Mouse (Mus musculus) midbrain, embryonic 14.5 days (tissue): ENCODE data around the gene Hist1h2ad. TPM values are rescaled to one million over a fixed set of nuclear protein-coding genes. Genes with fewer than 3 reads are reported as not detected.
"Not testable (repeated sequence)": the region's sequence is repeated elsewhere in the genome, so short reads cannot be mapped to it uniquely, and the experiment has no call there.

Source experiments
- ATAC-seq: fragments of 200-750 bp; cut with Nextera tagmentation; 2 replicates; pipeline ENCODE4 v1.8.0; 2017; ENCODE audit warnings: moderate number of reproducible peaks, moderate library complexity; ENCODE audit not compliant: low FRiP score, low TSS enrichment
- DNase-seq: peaks from one replicate; pipeline ENCODE4 v3.0.0-alpha.2; 2015
- H3K27ac ChIP-seq: fragments of 300-500 bp; sonication (generic); replicated peaks from 2 replicates; pipeline ENCODE4 v1.5.1; 2014; ENCODE audit warnings: mild to moderate bottlenecking, low read depth, low read length, moderate library complexity
- H3K27me3 ChIP-seq: fragments of 300-500 bp; sonication (generic); 2 replicates; pipeline ENCODE4 v1.6.1; 2014; ENCODE audit warnings: low read length, control low read depth, mixed read lengths; ENCODE audit not compliant: control insufficient read depth, insufficient read depth
- H3K36me3 ChIP-seq: fragments of 300-500 bp; sonication (generic); 2 replicates; pipeline ENCODE4 v1.6.1; 2014; ENCODE audit warnings: low read length, control low read depth; ENCODE audit not compliant: control insufficient read depth, insufficient read depth
- H3K4me1 ChIP-seq: fragments of 300-500 bp; sonication (generic); 2 replicates; pipeline ENCODE4 v1.6.1; 2014; ENCODE audit warnings: mild to moderate bottlenecking, antibody characterized with exemption, low read length, control low read depth; ENCODE audit not compliant: control insufficient read depth, insufficient read depth
- H3K4me2 ChIP-seq: fragments of 300-500 bp; sonication (generic); 2 replicates; pipeline ENCODE4 v1.6.1; 2014; ENCODE audit warnings: mild to moderate bottlenecking, low read length, moderate library complexity
- H3K4me3 ChIP-seq: fragments of 300-500 bp; sonication (generic); replicated peaks from 2 replicates; pipeline ENCODE4 v1.5.1; 2014; ENCODE audit warnings: low read depth, low read length
- H3K9ac ChIP-seq: fragments of 300-500 bp; sonication (generic); replicated peaks from 2 replicates; pipeline ENCODE4 v1.6.1; 2014; ENCODE audit warnings: mild to moderate bottlenecking, low read length, moderate library complexity
- H3K9me3 ChIP-seq: fragments of 300-500 bp; sonication (generic); 2 replicates; pipeline ENCODE4 v1.6.1; 2016; ENCODE audit warnings: low read length, control low read depth, mixed read lengths; ENCODE audit not compliant: control insufficient read depth
- WGBS: fragments of 180-500 bp; shearing (Covaris S2); extraction: QIAGEN DNeasy Blood & Tissue Kit; methylation state at CpG from one replicate; pipeline ENCODE4 v1.1.7; 2014; 5-methylcytosine and 5-hydroxymethylcytosine counted together
- polyA plus RNA-seq: library from polyadenylated mRNA; unstranded; fragments of >200 nt; fragmentation: Nextera tagmentation; extraction: Ambion mirVana; gene quantifications from 2 replicates; pipeline ENCODE4 v1.2.1, GENCODE M21; 2014

Hist1h2ad gene
- polyA plus RNA-seq, 1 experiment from 2014 or later = 2.1 TPM

DNA sequence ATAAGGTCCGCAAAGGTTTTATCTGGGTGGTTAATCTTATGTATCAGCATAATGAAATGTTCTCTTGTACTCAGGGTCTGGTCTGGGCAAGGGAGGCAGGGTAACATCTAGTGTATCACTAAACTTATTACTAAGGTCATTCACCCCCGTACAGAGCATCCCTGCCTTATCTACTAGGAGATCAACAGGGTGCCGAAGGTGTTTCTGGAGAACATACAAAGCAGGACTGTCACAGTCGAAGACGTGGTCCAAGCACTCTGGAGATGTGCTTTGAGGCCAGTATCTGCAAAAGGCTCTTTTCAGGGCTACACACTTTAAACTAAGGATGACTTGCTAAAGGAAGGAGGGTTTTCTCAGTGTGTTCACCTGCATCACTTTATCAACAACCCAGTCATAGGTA, 27.5 kb upstream of the Hist1h2ad start:
- Histone ChIP-seq H3K4me1 (peaks cover 7% of the 10 kb centered on the region), H3K9me3 (no peaks in the 10 kb centered on the region), H3K9ac (no peak overlapping the region), H3K27ac (no peak overlapping the region), H3K4me2 (no peak overlapping the region), H3K36me3 (no peaks in the 10 kb centered on the region), H3K27me3 (no peaks in the 10 kb centered on the region), H3K4me3 (no peak overlapping the region)
- DNase-seq = no peak
- ATAC-seq = no peak
- 79% methylated on average over 5 of the region's 5 CpGs for whole genome bisulfite sequencing

GRCm38 (mm10) chr13:23550761-23551145, 23.4 kb upstream of the Hist1h2ad start:
- Histone ChIP-seq H3K4me1 (peaks cover 18% of the 10 kb centered on the region), H3K4me2 (peak overlapping the region; percentile 59), H3K4me3 (peak overlapping the region; percentile 36), H3K9me3 (no peaks in the 10 kb centered on the region), H3K9ac (peak overlapping the region; percentile 51), H3K27ac (peak overlapping the region; percentile 83), H3K36me3 (no peaks in the 10 kb centered on the region), H3K27me3 (no peaks in the 10 kb centered on the region)
- DNase-seq = no peak
- 7% methylated on average over 3 of the region's 3 CpGs for WGBS
- ATAC-seq = no peak

GRCm38 (mm10) chr13:23551146-23551834, 22.9 kb upstream of the Hist1h2ad start, which contains the start of gene Hist1h4f:
Gene Hist1h4f (minus strand): TSS chr13:23551648.
- not testable (repeated sequence) for H3K36me3 ChIP-seq, H3K9me3 ChIP-seq, H3K27me3 ChIP-seq
- WGBS = under 1% methylated on average over 47 of the region's 47 CpGs
- peak; percentile 95 for DNase-seq
- Histone ChIP-seq H3K4me2 (peak within 1 kb of the TSS; percentile 59), H3K27ac (peak within 1 kb of the TSS; percentile 83), H3K4me1 (peaks cover 18% of the 10 kb centered on the region), H3K9ac (peak within 1 kb of the TSS; percentile 51), H3K4me3 (peak within 1 kb of the TSS; percentile 36)
- peak; percentile 89 for ATAC-seq

- Histone ChIP-seq H3K36me3 (no peaks in the 10 kb centered on the region), H3K4me1 (peaks cover 21% of the 10 kb centered on the region), H3K27me3 (no peaks in the 10 kb centered on the region), H3K4me3 (peak overlapping the region; percentile 36), H3K9me3 (no peaks in the 10 kb centered on the region), H3K9ac (no peak overlapping the region), H3K27ac (peak overlapping the region; percentile 83), H3K4me2 (peak overlapping the region; percentile 59)
- WGBS = 55% methylated on average over 8 of the region's 8 CpGs
- ATAC-seq = no peak
- no peak for DNase-seq
Observed at GRCm38 (mm10) chr13:23551931-23552914, 22.0 kb upstream of the Hist1h2ad start.

DNA sequence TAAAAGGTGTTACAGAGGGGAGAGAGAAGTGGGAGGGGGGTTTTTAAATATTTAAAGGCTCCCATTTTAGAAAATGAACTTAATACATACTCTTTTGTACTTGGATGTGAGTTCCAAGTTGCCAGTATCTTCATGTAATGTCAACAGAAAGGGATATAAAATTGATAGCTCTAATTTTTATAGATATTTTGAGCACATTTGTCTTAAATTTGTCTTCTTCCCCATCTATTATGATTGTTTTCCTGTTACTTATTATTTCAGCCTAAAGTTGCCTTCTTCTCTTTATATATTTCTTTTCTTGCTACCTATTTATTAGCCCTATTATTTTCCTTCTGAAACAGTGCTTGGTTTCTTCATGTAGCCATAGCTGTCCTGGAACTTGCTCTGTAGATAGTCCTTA, 21.2 kb upstream of the Hist1h2ad start, which contains the start of gene Hist1h1d:
Hist1h1d (plus strand) TSS at position 301 of the 400 bp plus-strand sequence.
- H3K4me1 ChIP-seq = peaks cover 21% of the 10 kb centered on the region
- no peaks in the 10 kb centered on the region for H3K9me3 ChIP-seq
- H3K9ac ChIP-seq = no peak within 1 kb of the TSS
- H3K27ac ChIP-seq = no peak within 1 kb of the TSS
- no peaks in the 10 kb centered on the region for H3K27me3 ChIP-seq
- DNase-seq = no peak
- no peak for ATAC-seq
- H3K4me2 ChIP-seq = peak within 1 kb of the TSS; percentile 91
- H3K4me3 ChIP-seq = no peak within 1 kb of the TSS
- H3K36me3 ChIP-seq = no peaks in the 10 kb centered on the region

DNA sequence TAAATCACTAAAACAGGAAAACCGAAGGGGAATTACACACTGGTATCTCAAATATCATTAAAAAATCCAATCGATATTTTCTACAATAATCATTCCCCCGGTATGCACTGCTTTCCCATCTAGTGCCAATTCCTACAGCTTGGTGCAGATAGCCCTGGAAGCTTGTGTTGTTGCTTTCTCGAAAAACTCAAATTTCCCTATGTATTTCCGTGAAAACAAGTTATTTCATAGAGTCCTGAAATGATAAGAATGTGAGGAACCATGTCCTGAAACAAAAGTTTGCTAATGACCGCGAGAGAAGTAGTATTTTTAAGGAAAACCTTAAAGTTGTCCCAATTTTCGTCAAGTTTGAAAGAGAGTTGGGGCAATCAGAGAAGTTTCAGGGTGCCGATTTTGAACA, 19.8 kb upstream of the Hist1h2ad start:
- WGBS = 23% methylated on average over 9 of the region's 9 CpGs
- H3K27ac ChIP-seq = peak overlapping the region; percentile 84
- peak overlapping the region; percentile 53; the same call in 1 of the 2 replicates for H3K9ac ChIP-seq
- ATAC-seq = no peak
- H3K4me3 ChIP-seq = peak overlapping the region; percentile 49
- no peaks in the 10 kb centered on the region for H3K9me3 ChIP-seq
- DNase-seq = peak; percentile 11
- no peaks in the 10 kb centered on the region for H3K36me3 ChIP-seq
- peaks cover 21% of the 10 kb centered on the region for H3K4me1 ChIP-seq
- no peaks in the 10 kb centered on the region for H3K27me3 ChIP-seq
- peak overlapping the region; percentile 91 for H3K4me2 ChIP-seq

- under 1% methylated on average over 53 of the region's 54 CpGs for WGBS
- Histone ChIP-seq H3K4me2 (peak overlapping the region; percentile 91), H3K4me1 (peaks cover 21% of the 10 kb centered on the region), H3K4me3 (peak overlapping the region; percentile 49), H3K9me3 (no peaks in the 10 kb centered on the region), H3K27ac (peak overlapping the region; percentile 84), H3K9ac (peak overlapping the region; percentile 53), H3K27me3 (no peaks in the 10 kb centered on the region), H3K36me3 (no peaks in the 10 kb centered on the region)
- peak; percentile 86 for DNase-seq
- ATAC-seq = peak; percentile 76
Observed at GRCm38 (mm10) chr13:23554925-23555838, 19.0 kb upstream of the Hist1h2ad start.
